Mouse (Mus musculus) CD4-positive helper T cell, adult 2 months (primary cell): ENCODE measurements around the gene Crim1.
A peak's percentile ranks its signal among the peaks of the same experiment; 100 is the strongest.

Source experiments
- DNase-seq: peaks from one replicate; pipeline ENCODE4 v3.0.0-alpha.2; 2012; ENCODE audit warnings: low read depth, missing footprints, low spot score

Crim1 gene

GRCm38 (mm10) chr17:78326381-78326780 is 126.3 kb downstream of the Crim1 start:
- DNase-seq = no peak

DNA sequence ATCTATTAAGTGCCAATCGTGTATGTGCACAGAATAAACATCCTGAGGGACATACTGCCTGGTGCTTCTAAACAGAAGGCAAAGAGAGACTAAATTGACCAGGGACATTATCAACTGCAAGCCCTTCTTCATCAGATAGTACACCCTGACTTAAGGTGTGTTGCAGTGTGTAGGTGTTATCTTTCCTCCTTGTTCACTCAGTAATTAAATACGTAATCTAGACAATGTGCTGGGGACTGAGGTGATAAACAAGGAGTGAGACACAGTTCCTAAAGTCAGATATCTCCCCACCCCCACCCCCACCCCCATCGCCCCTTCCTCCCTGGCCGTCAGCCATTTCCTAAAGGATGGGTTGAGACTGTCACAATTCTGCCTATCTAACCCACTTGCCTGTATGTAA is 127.1 kb downstream of the Crim1 start:
- no peak for DNase-seq

- DNase-seq = no peak
Measured at GRCm38 (mm10) chr17:78328287-78328686, 128.2 kb downstream of the Crim1 start.

GRCm38 (mm10) chr17:78331438-78331837 is 131.4 kb downstream of the Crim1 start:
- no peak for DNase-seq

GRCm38 (mm10) chr17:78333275-78333674 is 133.2 kb downstream of the Crim1 start:
- DNase-seq = no peak

- no peak for DNase-seq
Measured at GRCm38 (mm10) chr17:78335250-78335649, 135.2 kb downstream of the Crim1 start.

DNA sequence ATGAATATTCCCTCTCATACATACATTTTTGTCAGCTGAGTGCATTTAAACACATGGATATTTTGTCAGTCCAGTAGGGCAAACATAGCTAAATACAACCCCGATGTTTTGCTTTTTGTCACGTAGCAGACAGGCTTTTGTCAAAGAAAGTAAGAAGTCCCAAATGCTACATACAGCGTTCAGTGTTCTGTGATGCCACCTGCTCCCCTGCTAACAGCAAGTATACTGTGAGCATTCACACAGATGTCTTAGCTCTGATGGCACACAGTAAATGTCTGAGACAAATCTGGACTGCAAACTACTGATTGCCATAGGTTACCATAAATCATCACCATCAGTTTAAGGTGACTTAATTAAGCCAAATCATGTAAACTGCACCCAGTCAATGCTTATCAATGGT is 143.6 kb downstream of the Crim1 start:
- no peak for DNase-seq

- no peak for DNase-seq
Measured at GRCm38 (mm10) chr17:78347111-78347801, 147.2 kb downstream of the Crim1 start.

DNA sequence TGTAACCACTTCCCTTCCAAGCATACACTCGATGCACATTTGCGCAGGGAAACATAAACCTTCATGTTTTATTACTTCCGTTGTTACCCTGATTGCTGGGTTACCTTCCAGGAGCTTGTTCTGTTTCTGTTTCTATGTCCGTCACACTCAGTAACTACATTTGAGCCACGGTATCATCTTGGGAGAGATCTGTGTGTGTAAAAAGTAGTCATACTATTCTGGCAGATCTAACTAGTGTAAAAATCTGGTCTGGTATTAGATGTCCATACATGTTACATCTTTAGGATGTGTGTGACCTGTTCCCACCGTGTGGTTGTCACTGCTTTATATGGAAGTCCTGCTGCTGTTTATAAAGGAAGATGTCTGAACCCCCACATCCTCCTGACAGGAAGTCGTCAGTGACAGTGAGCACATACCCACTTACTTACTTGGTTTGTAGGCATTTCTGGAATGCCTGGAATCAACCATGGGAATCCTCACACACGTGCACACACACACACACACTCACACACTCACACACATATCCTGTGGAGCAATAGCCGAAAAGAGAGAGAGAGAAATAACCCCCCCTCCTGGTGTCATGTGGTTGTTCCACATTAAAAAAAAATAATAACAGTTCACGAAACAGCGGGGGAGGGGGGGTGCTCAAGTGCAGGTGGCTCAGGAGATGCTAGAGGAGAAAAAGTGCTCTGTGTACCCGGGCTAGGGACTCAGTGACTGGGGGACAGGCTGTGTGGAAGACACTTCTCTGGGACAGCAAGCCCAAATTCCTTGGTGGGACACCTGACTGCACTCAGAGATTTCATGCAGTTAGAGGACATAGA is 151.8 kb downstream of the Crim1 start:
- peak; percentile 79 for DNase-seq

DNA sequence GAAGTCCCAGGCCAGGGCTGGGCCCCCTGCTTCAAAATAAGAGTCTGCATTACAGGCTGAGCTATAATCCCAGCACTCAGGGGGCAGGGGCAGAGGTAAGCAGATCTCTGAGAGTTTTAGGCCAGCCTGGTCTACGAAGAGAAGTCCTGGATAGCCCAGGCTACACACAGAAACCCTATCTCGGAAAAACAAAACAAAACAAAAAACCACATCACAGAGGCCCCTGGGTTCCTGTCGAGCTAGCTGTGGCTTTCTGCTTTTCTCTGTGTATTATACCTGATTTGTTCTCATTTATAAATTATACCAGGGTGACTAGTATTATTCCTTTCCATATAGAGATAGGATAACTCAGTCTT is 152.4 kb downstream of the Crim1 start:
- DNase-seq = peak; percentile 74

DNA sequence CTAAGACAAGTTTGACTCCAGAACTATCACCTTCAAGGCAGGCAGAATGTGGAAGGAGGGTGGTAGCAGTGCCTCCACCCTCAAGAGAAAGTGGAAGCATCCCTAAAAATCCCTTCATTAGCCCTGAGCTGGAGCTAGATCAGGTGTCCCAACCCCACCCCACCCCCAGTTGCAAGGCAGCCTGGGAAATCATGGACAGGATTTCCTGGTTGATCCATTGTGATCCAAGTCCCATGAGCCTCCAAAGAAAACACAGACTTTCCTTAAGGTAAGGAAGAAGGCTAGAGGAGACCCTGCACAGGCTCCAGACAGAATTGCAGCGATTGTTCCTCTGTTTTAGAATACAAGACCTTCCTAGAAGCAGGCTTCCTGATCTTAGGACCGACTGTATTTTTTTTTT is 154.4 kb downstream of the Crim1 start:
- DNase-seq = no peak

DNA sequence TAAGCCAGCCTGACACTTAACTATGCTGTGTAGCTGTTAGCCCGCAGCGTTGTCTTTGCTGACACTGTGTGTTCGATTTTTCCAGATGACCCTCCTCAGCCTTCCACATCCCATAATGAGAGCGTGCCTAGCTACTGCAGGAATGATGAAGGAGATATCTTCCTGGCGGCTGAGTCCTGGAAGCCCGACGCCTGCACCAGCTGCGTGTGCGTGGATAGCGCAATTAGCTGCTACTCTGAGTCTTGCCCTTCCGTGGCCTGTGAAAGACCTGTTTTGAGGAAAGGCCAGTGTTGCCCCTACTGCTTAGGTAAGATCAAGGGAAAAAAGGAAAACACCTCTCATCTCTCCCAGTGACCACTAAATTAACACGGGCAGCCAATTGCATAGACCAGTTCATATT is 154.8 kb downstream of the Crim1 start:
- no peak for DNase-seq

GRCm38 (mm10) chr17:78355611-78356010 is 155.6 kb downstream of the Crim1 start:
- DNase-seq = no peak

DNA sequence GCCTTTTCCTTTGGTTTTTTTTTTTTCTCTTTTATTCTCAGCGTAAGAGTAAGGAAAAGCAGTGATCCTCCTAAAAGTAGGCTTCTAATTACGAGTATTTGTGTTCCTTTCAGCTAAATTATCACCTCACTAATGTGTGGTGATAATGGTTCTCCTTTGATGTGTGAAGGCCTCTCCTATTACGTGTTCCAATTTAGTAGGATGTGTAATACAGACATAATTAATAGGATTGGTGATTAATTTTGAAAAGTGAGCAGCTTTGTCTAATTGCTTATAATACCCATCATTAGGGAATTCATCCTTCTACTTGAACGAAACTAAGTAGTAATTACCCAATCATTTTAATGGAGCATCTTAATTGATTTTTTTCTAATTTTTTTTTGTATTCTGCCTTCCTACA is 157.7 kb downstream of the Crim1 start:
- no peak for DNase-seq

GRCm38 (mm10) chr17:78358251-78358726 is 158.2 kb downstream of the Crim1 start:
- no peak for DNase-seq

DNA sequence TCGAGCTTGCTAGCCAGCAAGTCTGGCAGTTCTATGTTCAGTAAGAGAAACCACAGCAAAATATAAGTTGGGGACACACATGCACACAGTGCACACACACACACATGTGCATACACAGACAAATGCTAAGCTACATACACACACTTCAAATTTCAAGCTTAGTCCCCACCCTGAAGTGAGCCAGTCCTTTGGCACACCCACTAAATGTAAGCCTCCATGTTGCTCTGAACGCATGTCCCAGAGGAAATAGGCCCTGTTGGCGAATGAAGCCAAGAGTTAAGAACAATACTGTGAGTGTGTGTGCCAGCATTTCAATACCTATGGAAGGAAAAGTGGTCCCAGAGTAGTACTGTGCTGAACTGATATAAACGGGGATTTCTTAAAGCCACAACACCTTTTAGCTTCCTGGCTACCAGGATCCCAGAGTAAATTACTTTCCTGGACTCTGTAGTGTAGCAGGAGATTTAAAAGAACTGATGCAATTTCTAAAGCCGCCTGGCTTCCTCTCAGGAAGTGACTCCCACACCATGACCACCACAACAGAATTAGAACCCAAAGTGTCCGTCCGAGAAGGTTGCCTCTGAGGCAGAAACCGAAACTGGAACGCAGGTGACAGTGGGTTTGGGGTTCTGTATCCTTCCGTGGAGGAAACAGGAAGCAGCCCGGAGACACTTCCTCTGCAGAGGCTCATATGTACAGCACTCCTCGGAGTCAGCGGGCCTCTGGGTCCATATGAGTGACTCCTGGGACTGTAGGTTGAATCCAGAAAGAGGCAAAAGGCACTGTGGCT is 162.1 kb downstream of the Crim1 start:
- DNase-seq = peak; percentile 80

DNA sequence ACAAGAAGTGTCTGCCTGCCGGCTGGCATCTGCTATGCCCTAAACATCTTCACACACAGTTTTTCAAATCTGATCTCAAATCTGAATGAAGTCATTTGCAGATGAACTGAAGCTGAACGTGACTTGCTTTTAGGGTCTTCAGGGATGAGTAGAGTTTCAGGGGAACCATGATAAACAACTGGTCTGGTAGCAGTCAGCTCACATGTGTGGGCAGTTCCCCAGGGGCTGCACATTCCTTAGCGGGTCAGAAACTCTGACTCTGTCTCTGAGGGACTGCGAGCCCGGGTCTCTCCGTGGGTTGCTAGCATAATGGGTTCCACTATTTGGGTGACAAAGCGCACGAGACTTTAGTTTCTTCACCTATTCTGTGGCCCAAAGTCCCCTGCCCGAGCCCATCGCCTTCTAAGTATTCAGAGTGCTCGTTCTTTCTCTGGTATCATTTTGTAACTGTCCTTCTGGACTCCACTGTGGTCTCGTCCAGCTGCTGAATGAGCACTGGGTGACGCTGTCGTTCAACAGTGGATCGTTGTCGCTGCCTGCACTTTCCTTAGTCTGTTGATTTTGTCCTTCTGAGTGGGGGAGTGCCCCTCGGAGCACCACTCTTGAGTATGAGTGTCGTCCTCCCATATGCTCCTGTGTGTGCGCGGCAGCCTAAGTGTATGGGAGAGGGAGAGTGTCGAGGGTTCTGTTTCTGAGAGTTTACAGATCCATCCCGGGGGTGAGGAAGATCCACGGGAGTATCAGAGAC is 164.7 kb downstream of the Crim1 start:
- DNase-seq = no peak

GRCm38 (mm10) chr17:78366070-78366469 is 166.0 kb downstream of the Crim1 start:
- DNase-seq = no peak

DNA sequence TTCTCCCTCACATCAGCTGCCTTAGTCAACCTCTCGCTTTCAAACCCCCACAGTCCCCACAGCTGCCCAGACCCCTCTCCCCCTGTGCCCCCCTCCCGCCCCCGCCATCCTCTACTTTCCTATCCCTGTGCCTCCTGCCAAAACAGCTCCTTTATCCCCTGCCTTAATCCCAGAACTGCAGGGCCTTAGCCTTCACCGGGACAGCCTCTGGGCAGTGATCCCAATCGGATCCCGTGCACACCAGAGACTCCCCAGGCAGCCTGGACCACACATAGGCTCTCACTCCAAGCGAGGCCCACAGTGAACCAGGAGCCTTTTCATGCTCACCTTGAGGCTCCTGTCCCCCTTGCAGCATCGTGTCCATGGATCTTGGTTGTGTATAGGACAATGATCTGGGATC is 168.4 kb downstream of the Crim1 start:
- DNase-seq = no peak

GRCm38 (mm10) chr17:78370445-78370844 is 170.4 kb downstream of the Crim1 start:
- DNase-seq = peak; percentile 43

- DNase-seq = no peak
Measured at GRCm38 (mm10) chr17:78373174-78373573, 173.1 kb downstream of the Crim1 start.

- DNase-seq = no peak
Measured at GRCm38 (mm10) chr17:78373849-78374248, 173.8 kb downstream of the Crim1 start.
